Mouse (Mus musculus): ENCODE results near the gene Ppia. TPM values are rescaled to one million over a fixed set of nuclear protein-coding genes. Genes with fewer than 3 reads are reported as not detected.

The Ppia gene
- total and polyA plus RNA-seq, 3 experiments: 5,764 to 9,428 (median 8,867) TPM

GRCm38 (mm10) chr11:6393866-6394265 is 21.4 kb upstream of the Ppia start:
- Histone ChIP-seq H3K27ac (ENCODE audit: insufficient read depth, low read depth) (peak overlapping the region; percentile 63), H3K9me3 (replicated peaks; ENCODE audit: low read length) (no peaks in the 10 kb centered on the region), H3K4me3 (replicated peaks in 1 of 3; ENCODE audit: low read depth in 2 of 3, low read length in 2 of 3, poor library complexity in 1 of 3) (no peak overlapping the region), H3K79me2 (replicated peaks; ENCODE audit: control insufficient read depth, extremely low read depth, insufficient read depth, poor library complexity, severe bottlenecking) (peaks cover 72% of the 10 kb centered on the region), H3K4me1 (ENCODE audit: control insufficient read depth in 1 of 2, insufficient read depth in 2 of 2) (peaks cover 33 to 68% of the 10 kb centered on the region in 2 experiments), H3K4me2 (ENCODE audit: insufficient read depth, low read depth, poor library complexity, severe bottlenecking) (peak overlapping the region; percentile 19; the same call in 1 of the 2 replicates), H3K27me3 (replicated peaks) (no peaks in the 10 kb centered on the region), H3K9ac (ENCODE audit: insufficient read depth, low read depth) (peak overlapping the region; percentile 5; the same call in 1 of the 2 replicates), H3K36me3 (replicated peaks in 1 of 2; ENCODE audit: control insufficient read depth in 1 of 2, insufficient read depth in 1 of 2, low read length in 1 of 2) (peaks cover 50 to 66% of the 10 kb centered on the region in 2 experiments)
- TF ChIP-seq MAZ (IDR thresholded peaks at IDR 0.05; ENCODE audit: low read depth, low read length) (no peak), KAT2A (IDR thresholded peaks at IDR 0.05; ENCODE audit: insufficient replicate concordance, low read length) (no peak), USF2 (conservative IDR thresholded peaks at IDR 0.05; ENCODE audit: low read depth, low read length) (no peak), ETS1 (conservative IDR thresholded peaks at IDR 0.05; ENCODE audit: low read depth, low read length) (no peak)
- dilution Hi-C loops (cut with MboI; ENCODE audit: extremely low pct_ligation_motif_present, extremely low pct_unique_long_range_greater_than_20kb, low sequenced_read_pairs) (no loop called here), in situ Hi-C loops (cut with MboI; ENCODE audit: low pct_ligation_motif_present, low pct_unique_long_range_greater_than_20kb, low sequenced_read_pairs) (no loop called here)
- DNase-seq (ENCODE audit: extremely low read depth): no peak

- no peak overlapping the region for H3K4me3 ChIP-seq (replicated peaks in 1 of 3; ENCODE audit: low read depth in 2 of 3, low read length in 2 of 3, poor library complexity in 1 of 3)
- H3K27me3 ChIP-seq (replicated peaks): no peaks in the 10 kb centered on the region
- H3K27ac ChIP-seq (ENCODE audit: insufficient read depth, low read depth): peak overlapping the region; percentile 22
- in situ Hi-C loops (cut with MboI; ENCODE audit: low pct_ligation_motif_present, low pct_unique_long_range_greater_than_20kb, low sequenced_read_pairs) (no loop called here), dilution Hi-C loops (cut with MboI; ENCODE audit: extremely low pct_ligation_motif_present, extremely low pct_unique_long_range_greater_than_20kb, low sequenced_read_pairs) (no loop called here)
- H3K9me3 ChIP-seq (replicated peaks; ENCODE audit: low read length): no peaks in the 10 kb centered on the region
- no peak overlapping the region for H3K9ac ChIP-seq (ENCODE audit: insufficient read depth, low read depth)
- H3K4me2 ChIP-seq (ENCODE audit: insufficient read depth, low read depth, poor library complexity, severe bottlenecking): no peak overlapping the region
- TF ChIP-seq ZNF384 (IDR thresholded peaks at IDR 0.05; ENCODE audit: low read depth, low read length) (no peak), MEF2A (IDR thresholded peaks at IDR 0.05; ENCODE audit: borderline replicate concordance, low read depth, low read length) (no peak), UBTF (IDR thresholded peaks at IDR 0.05; ENCODE audit: low read depth, low read length) (no peak), USF2 (conservative IDR thresholded peaks at IDR 0.05; ENCODE audit: low read depth, low read length) (no peak), ZC3H11A (IDR thresholded peaks at IDR 0.05; ENCODE audit: low read depth, low read length) (no peak), RCOR1 (conservative IDR thresholded peaks at IDR 0.05; ENCODE audit: low read depth, low read length) (no peak), MAFK (IDR thresholded peaks at IDR 0.05; ENCODE audit: insufficient replicate concordance, low read length) (no peak), TCF12 (IDR thresholded peaks at IDR 0.05; ENCODE audit: low read depth, low read length) (peak; percentile 47; the same call in 1 of the 2 replicates), POLR2AphosphoS2 (IDR thresholded peaks at IDR 0.05; ENCODE audit: low read depth, low read length) (no peak; the same call in 1 of the 2 replicates), BHLHE40 (IDR thresholded peaks at IDR 0.05; ENCODE audit: low read depth, low read length) (no peak), JUND (conservative IDR thresholded peaks at IDR 0.05; ENCODE audit: low read depth, low read length) (no peak), MXI1 (IDR thresholded peaks at IDR 0.05; ENCODE audit: low read depth, low read length) (no peak), NELFE (IDR thresholded peaks at IDR 0.05; ENCODE audit: low read depth, low read length) (no peak), ETS1 (conservative IDR thresholded peaks at IDR 0.05; ENCODE audit: low read depth, low read length) (peak; percentile 56), TBP (conservative IDR thresholded peaks at IDR 0.05; ENCODE audit: low read depth, low read length) (no peak), CTCF (conservative IDR thresholded peaks at IDR 0.05 in 1 of 2, IDR thresholded peaks at IDR 0.05 in 1 of 2; ENCODE audit: low read depth in 2 of 2, low read length in 2 of 2) (no peak), GABPA (IDR thresholded peaks at IDR 0.05; ENCODE audit: insufficient replicate concordance, low read depth, low read length) (no peak), ZMIZ1 (IDR thresholded peaks at IDR 0.05; ENCODE audit: low read depth, low read length) (no peak; the same call in 1 of the 2 replicates), E2F4 (IDR thresholded peaks at IDR 0.05; ENCODE audit: insufficient replicate concordance, low read depth, low read length) (no peak), NRF1 (IDR thresholded peaks at IDR 0.05; ENCODE audit: low read depth, low read length) (0 out of 2 replicates have a peak, but pooled peaks have one; percentile 10), MYC (IDR thresholded peaks at IDR 0.05; ENCODE audit: low read depth, low read length) (no peak), USF1 (IDR thresholded peaks at IDR 0.05; ENCODE audit: low read depth, low read length) (no peak), IRF4 (IDR thresholded peaks at IDR 0.05; ENCODE audit: low read depth, low read length) (no peak), MAX (IDR thresholded peaks at IDR 0.05; ENCODE audit: low read length) (no peak), SIN3A (IDR thresholded peaks at IDR 0.05; ENCODE audit: low read length) (peak; percentile 65; the same call in 1 of the 2 replicates), EP300 (IDR thresholded peaks at IDR 0.05; ENCODE audit: low read length) (no peak), MAZ (IDR thresholded peaks at IDR 0.05; ENCODE audit: low read depth, low read length) (no peak)
- peaks cover 59% of the 10 kb centered on the region for H3K79me2 ChIP-seq (replicated peaks; ENCODE audit: control insufficient read depth, extremely low read depth, insufficient read depth, poor library complexity, severe bottlenecking)
- peaks cover 33 to 65% of the 10 kb centered on the region in 2 experiments for H3K4me1 ChIP-seq (ENCODE audit: control insufficient read depth in 1 of 2, insufficient read depth in 2 of 2)
- DNase-seq (ENCODE audit: extremely low read depth): no peak
- H3K36me3 ChIP-seq (replicated peaks in 1 of 2; ENCODE audit: control insufficient read depth in 1 of 2, insufficient read depth in 1 of 2, low read length in 1 of 2): peaks cover 65 to 78% of the 10 kb centered on the region in 2 experiments
Measured at GRCm38 (mm10) chr11:6395565-6395964, 19.7 kb upstream of the Ppia start.
